Comparison of ENCODE assay signal across 12 mouse cellular contexts in the genomic region with DNA sequence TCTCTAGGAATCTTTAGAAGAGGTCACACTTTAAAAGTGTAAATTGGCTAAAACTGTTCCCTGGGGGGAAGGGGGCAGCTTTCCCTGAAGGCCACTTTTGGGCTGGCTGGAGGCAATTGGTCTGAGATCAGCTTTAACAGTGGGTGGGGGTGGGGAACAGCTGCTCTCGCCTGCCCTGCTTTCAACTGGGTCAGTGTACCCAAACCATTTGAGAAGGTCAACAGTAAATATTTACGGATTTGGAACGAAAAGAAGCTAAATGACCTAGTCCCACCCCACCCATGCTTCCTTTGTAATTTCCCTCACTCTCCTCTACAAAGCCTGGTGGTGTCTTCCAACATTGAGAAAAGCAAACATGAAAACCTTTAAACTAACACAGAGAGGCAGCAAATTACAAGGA.
DNase-seq lines count a peak whose midpoint lies in the region; ATAC-seq and TF ChIP-seq lines count a peak whose summit lies in the region.
"Had no signal": no experiment of that assay in that cellular context is flagged by ENCODE, and none has a peak within 500 bp of the region (broad histone marks: within the 10 kb centered on the region; RNA-seq: fewer than 3 reads in every experiment).

No protein-coding gene starts in this region.

- DNase-seq in intestine, embryonic 14.5 days (ENCODE audit: low spot score) = peak; percentile 44
- no peak for DNase-seq in c-Kit-positive CD71-positive TER-119-positive erythroid progenitor cells, embryonic 14.5 days (ENCODE audit: low spot score)
- no peak for DNase-seq in urinary bladder, postnatal 14 days (ENCODE audit: low spot score)
- DNase-seq: cerebellum, postnatal 25 days had no signal

- no peaks in the 10 kb centered on the region for H3K9me3 ChIP-seq in intestine, embryonic 14.5 days (ENCODE audit: control insufficient read depth, low read length)
- no peaks in the 10 kb centered on the region for H3K9me3 ChIP-seq in intestine, embryonic 15.5 days
- no peaks in the 10 kb centered on the region for H3K9me3 ChIP-seq in ES-Bruce4 (replicated peaks; ENCODE audit: control insufficient read depth, insufficient read depth, low read length, poor library complexity, severe bottlenecking)
- no peaks in the 10 kb centered on the region for H3K9me3 ChIP-seq in embryonic facial prominence, embryonic 15.5 days (replicated peaks)
- H3K9me3 ChIP-seq in midbrain, embryonic 12.5 days = no peaks in the 10 kb centered on the region
- H3K9me3 ChIP-seq: heart, embryonic 10.5 days; limb, embryonic 12.5 days had no signal

- peaks cover 16% of the 10 kb centered on the region for H3K4me1 ChIP-seq in intestine, embryonic 14.5 days (replicated peaks; ENCODE audit: control insufficient read depth, insufficient read depth, low read length)
- H3K4me1 ChIP-seq in intestine, embryonic 15.5 days (replicated peaks) = peaks cover 30% of the 10 kb centered on the region
- peaks cover 17% of the 10 kb centered on the region for H3K4me1 ChIP-seq in ES-Bruce4 (ENCODE audit: control insufficient read depth, insufficient read depth, low read length)
- H3K4me1 ChIP-seq in embryonic facial prominence, embryonic 15.5 days = peaks cover 47% of the 10 kb centered on the region
- H3K4me1 ChIP-seq in midbrain, embryonic 12.5 days = peaks cover 67% of the 10 kb centered on the region

- peak; percentile 97 for TF ChIP-seq EP300 in ES-Bruce4 (IDR thresholded peaks at IDR 0.05; ENCODE audit: insufficient read depth, low read depth, low read length)

- no peaks in the 10 kb centered on the region for H3K27me3 ChIP-seq in intestine, embryonic 14.5 days (replicated peaks; ENCODE audit: control insufficient read depth, insufficient read depth, low read length)
- H3K27me3 ChIP-seq in intestine, embryonic 15.5 days (replicated peaks) = no peaks in the 10 kb centered on the region
- H3K27me3 ChIP-seq in ES-Bruce4 (ENCODE audit: control insufficient read depth, insufficient read depth, low read length, poor library complexity, severe bottlenecking) = no peaks in the 10 kb centered on the region
- H3K27me3 ChIP-seq in embryonic facial prominence, embryonic 15.5 days = no peaks in the 10 kb centered on the region
- H3K27me3 ChIP-seq in midbrain, embryonic 12.5 days = no peaks in the 10 kb centered on the region
- H3K27me3 ChIP-seq: limb, embryonic 12.5 days had no signal

- H3K4me2 ChIP-seq in intestine, embryonic 14.5 days (ENCODE audit: low read length) = no peak overlapping the region
- no peak overlapping the region for H3K4me2 ChIP-seq in intestine, embryonic 15.5 days (replicated peaks)
- no peak overlapping the region for H3K4me2 ChIP-seq in embryonic facial prominence, embryonic 15.5 days (replicated peaks)
- H3K4me2 ChIP-seq in midbrain, embryonic 12.5 days (replicated peaks) = no peak overlapping the region
- H3K4me2 ChIP-seq: limb, embryonic 12.5 days had no signal

- TF ChIP-seq POLR2A in ES-Bruce4 (IDR thresholded peaks at IDR 0.05; ENCODE audit: insufficient read depth, low read length) = no peak

- H3K4me3 ChIP-seq in intestine, embryonic 14.5 days (ENCODE audit: low read depth, low read length) = no peak overlapping the region
- H3K4me3 ChIP-seq in intestine, embryonic 15.5 days (replicated peaks) = no peak overlapping the region
- no peak overlapping the region for H3K4me3 ChIP-seq in ES-Bruce4 (ENCODE audit: low read depth, low read length)
- no peak overlapping the region for H3K4me3 ChIP-seq in embryonic facial prominence, embryonic 15.5 days (replicated peaks)
- H3K4me3 ChIP-seq in midbrain, embryonic 12.5 days = no peak overlapping the region
- H3K4me3 ChIP-seq: heart, embryonic 10.5 days; limb, embryonic 12.5 days had no signal

- no peak overlapping the region for H3K9ac ChIP-seq in intestine, embryonic 14.5 days (ENCODE audit: low read length)
- H3K9ac ChIP-seq in intestine, embryonic 15.5 days = no peak overlapping the region
- H3K9ac ChIP-seq in ES-Bruce4 (ENCODE audit: low read depth, poor library complexity, severe bottlenecking) = no peak overlapping the region
- H3K9ac ChIP-seq in embryonic facial prominence, embryonic 15.5 days = no peak overlapping the region
- H3K9ac ChIP-seq in midbrain, embryonic 12.5 days (replicated peaks) = no peak overlapping the region
- H3K9ac ChIP-seq: limb, embryonic 12.5 days had no signal

- no peak for ATAC-seq in intestine, embryonic 14.5 days (replicated peaks; ENCODE audit: low FRiP score, low TSS enrichment, low read depth)
- ATAC-seq in intestine, embryonic 15.5 days = no peak
- ATAC-seq in embryonic facial prominence, embryonic 15.5 days (ENCODE audit: insufficient number of reproducible peaks, low FRiP score, low TSS enrichment, low read depth) = no peak
- ATAC-seq in midbrain, embryonic 12.5 days (ENCODE audit: low FRiP score, low read depth) = no peak
- ATAC-seq in megakaryocyte, adult 5-6 weeks (ENCODE audit: poor library complexity, severe bottlenecking) = no peak
- ATAC-seq: intestine, embryonic 16.5 days had no signal

- 0 out of 2 replicates have a peak, but pooled peaks cover 3% of the 10 kb centered on the region for H3K36me3 ChIP-seq in intestine, embryonic 14.5 days (ENCODE audit: control insufficient read depth, insufficient read depth, low read length)
- H3K36me3 ChIP-seq in intestine, embryonic 15.5 days = no peaks in the 10 kb centered on the region
- no peaks in the 10 kb centered on the region for H3K36me3 ChIP-seq in ES-Bruce4 (ENCODE audit: control insufficient read depth, insufficient read depth, low read length, poor library complexity, severe bottlenecking)
- H3K36me3 ChIP-seq in embryonic facial prominence, embryonic 15.5 days = no peaks in the 10 kb centered on the region
- H3K36me3 ChIP-seq in midbrain, embryonic 12.5 days = no peaks in the 10 kb centered on the region

- 21% methylated on average over 3 of the region's 3 CpGs for WGBS in intestine, embryonic 14.5 days
- 16% methylated on average over 3 of the region's 3 CpGs for WGBS in intestine, embryonic 15.5 days
- WGBS in embryonic facial prominence, embryonic 15.5 days = 17% methylated on average over 3 of the region's 3 CpGs
- WGBS in midbrain, embryonic 12.5 days = 8% methylated on average over 3 of the region's 3 CpGs

- H3K27ac ChIP-seq in intestine, embryonic 14.5 days (ENCODE audit: low read depth) = no peak overlapping the region
- no peak overlapping the region for H3K27ac ChIP-seq in intestine, embryonic 15.5 days
- peak overlapping the region; percentile 48 for H3K27ac ChIP-seq in ES-Bruce4 (ENCODE audit: insufficient read depth, low read length)
- H3K27ac ChIP-seq in embryonic facial prominence, embryonic 15.5 days (replicated peaks) = 0 out of 2 replicates have a peak overlapping the region, but pooled peaks have one; percentile 58
- H3K27ac ChIP-seq in midbrain, embryonic 12.5 days (replicated peaks) = peak overlapping the region; percentile 84
- H3K27ac ChIP-seq: heart, embryonic 10.5 days; limb, embryonic 12.5 days had no signal

- TF ChIP-seq CTCF in ES-Bruce4 (IDR thresholded peaks at IDR 0.05; ENCODE audit: low read depth, low read length) = no peak

Comparison
In these comparisons a context has a peak if more than half of its experiments do, and no peak if none do; other contexts are left out.
1. H3K27ac ChIP-seq: peak in ES-Bruce4 (single experiment), embryonic facial prominence, embryonic 15.5 days (single experiment) and midbrain, embryonic 12.5 days (single experiment); none in intestine, embryonic 14.5 days (single experiment) and intestine, embryonic 15.5 days (single experiment).